In genomic region chr8:70447639-70448420, GRCm38 (mm10) we compare ENCODE assay signal across 9 mouse cellular contexts. TPM values are rescaled to one million over a fixed set of nuclear protein-coding genes. Genes with fewer than 3 reads are reported as not detected.
DNase-seq lines count a peak whose midpoint lies in the region; ATAC-seq and TF ChIP-seq lines count a peak whose summit lies in the region.
"Had no signal": no experiment of that assay in that cellular context is flagged by ENCODE, and none has a peak within 500 bp of the region (broad histone marks: within the 10 kb centered on the region; RNA-seq: fewer than 3 reads in every experiment).

No protein-coding gene starts in this region.

- no peaks in the 10 kb centered on the region for H3K27me3 ChIP-seq in lung, embryonic 14.5 days (ENCODE audit: insufficient read depth, low read length)
- H3K27me3 ChIP-seq in embryonic facial prominence, embryonic 13.5 days: no peaks in the 10 kb centered on the region
- H3K27me3 ChIP-seq in intestine, postnatal 0 days (replicated peaks; ENCODE audit: control insufficient read depth, insufficient read depth, low read length): no peaks in the 10 kb centered on the region

- peaks cover 35% of the 10 kb centered on the region for H3K36me3 ChIP-seq in lung, embryonic 14.5 days (ENCODE audit: insufficient read depth)
- peaks cover 28% of the 10 kb centered on the region for H3K36me3 ChIP-seq in embryonic facial prominence, embryonic 13.5 days
- H3K36me3 ChIP-seq in intestine, postnatal 0 days (ENCODE audit: control insufficient read depth, insufficient read depth): peaks cover 24% of the 10 kb centered on the region

- H3K4me2 ChIP-seq in lung, embryonic 14.5 days: no peak overlapping the region
- peak overlapping the region; percentile 14; the same call in 1 of the 2 replicates for H3K4me2 ChIP-seq in embryonic facial prominence, embryonic 13.5 days
- no peak overlapping the region for H3K4me2 ChIP-seq in intestine, postnatal 0 days (replicated peaks; ENCODE audit: low read depth)

- WGBS in lung, embryonic 14.5 days: 55% methylated on average over 19 of the region's 19 CpGs
- 64% methylated on average over 19 of the region's 19 CpGs for WGBS in embryonic facial prominence, embryonic 13.5 days
- 67% methylated on average over 19 of the region's 19 CpGs for WGBS in intestine, postnatal 0 days

- no peaks in the 10 kb centered on the region for H3K4me1 ChIP-seq in lung, embryonic 14.5 days (ENCODE audit: insufficient read depth)
- peaks cover 49% of the 10 kb centered on the region for H3K4me1 ChIP-seq in embryonic facial prominence, embryonic 13.5 days
- no peaks in the 10 kb centered on the region for H3K4me1 ChIP-seq in intestine, postnatal 0 days (replicated peaks; ENCODE audit: control insufficient read depth, insufficient read depth, low read length)

- 0 out of 2 replicates have a peak, but pooled peaks have one; percentile 20 for ATAC-seq in lung, embryonic 14.5 days (ENCODE audit: insufficient read depth)
- peak; percentile 43; the same call in 1 of the 2 replicates for ATAC-seq in embryonic facial prominence, embryonic 13.5 days (ENCODE audit: insufficient number of reproducible peaks, insufficient read depth, low FRiP score, low TSS enrichment, low read depth)
- ATAC-seq in intestine, postnatal 0 days: no peak

- peak; percentile 26; the same call in 1 of the 2 replicates for TF ChIP-seq CTCF in lung, embryonic 14.5 days (IDR thresholded peaks at IDR 0.05; ENCODE audit: low read depth)
- TF ChIP-seq CTCF in intestine, postnatal 0 days (IDR thresholded peaks at IDR 0.05; ENCODE audit: low read depth): peak; percentile 38

- H3K27ac ChIP-seq in lung, embryonic 14.5 days (ENCODE audit: low read depth): peak overlapping the region; percentile 37; the same call in 1 of the 2 replicates
- H3K27ac ChIP-seq in embryonic facial prominence, embryonic 13.5 days: peak overlapping the region; percentile 88
- H3K27ac ChIP-seq in intestine, postnatal 0 days (ENCODE audit: low read depth, low read length): no peak overlapping the region; the same call in 1 of the 2 replicates

- no peak overlapping the region for H3K4me3 ChIP-seq in lung, embryonic 14.5 days (ENCODE audit: low read depth, low read length)
- H3K4me3 ChIP-seq in embryonic facial prominence, embryonic 13.5 days: no peak overlapping the region
- H3K4me3 ChIP-seq in intestine, postnatal 0 days (ENCODE audit: low read depth, low read length): no peak overlapping the region

- H3K9me3 ChIP-seq in lung, embryonic 14.5 days (ENCODE audit: low read depth, low read length): no peaks in the 10 kb centered on the region
- H3K9me3 ChIP-seq in embryonic facial prominence, embryonic 13.5 days: no peaks in the 10 kb centered on the region
- H3K9me3 ChIP-seq in intestine, postnatal 0 days (ENCODE audit: control insufficient read depth): no peaks in the 10 kb centered on the region

- H3K9ac ChIP-seq in lung, embryonic 14.5 days: no peak overlapping the region
- no peak overlapping the region for H3K9ac ChIP-seq in embryonic facial prominence, embryonic 13.5 days
- H3K9ac ChIP-seq in intestine, postnatal 0 days (ENCODE audit: low read depth, low read length): no peak overlapping the region

- DNase-seq in cerebellum, adult 18-20 months: peak; percentile 50 to 51
- DNase-seq in cerebellum, adult 11 months: no peak
- peak; percentile 52 for DNase-seq in lung, embryonic 14.5 days
- DNase-seq in lung, postnatal 36 days: no peak
- no peak for DNase-seq in thymus, postnatal 0 days (ENCODE audit: low spot score)
- no peak for DNase-seq in thymus, adult 18-20 months

RNA-seq across cellular contexts. Expression of gene Crtc1, which starts 8.5 kb away (rescaled TPM):
- polyA plus RNA-seq in lung, embryonic 14.5 days (2014; fragmentation: Nextera tagmentation; extraction: Ambion mirVana): 15.5 and 21.8 TPM in 2 replicates
- polyA plus RNA-seq in embryonic facial prominence, embryonic 13.5 days (2015; fragmentation: Nextera tagmentation; extraction: Ambion mirVana): 26.6 and 28.1 TPM in 2 replicates
- 8.1 and 9.2 TPM in 2 replicates for polyA plus RNA-seq in intestine, postnatal 0 days (2015; fragmentation: Nextera tagmentation; extraction: Ambion mirVana)
- polyA plus RNA-seq in thymus, postnatal 0 days (2015; fragmentation: Nextera tagmentation; extraction: Ambion mirVana): 7.4 and 8.0 TPM in 2 replicates

RNA-seq across cellular contexts. Expression of gene Klhl26, which starts 28.9 kb away (rescaled TPM):
- polyA plus RNA-seq in lung, embryonic 14.5 days (2014; fragmentation: Nextera tagmentation; extraction: Ambion mirVana): 21.8 and 24.4 TPM in 2 replicates
- 28.2 and 30.8 TPM in 2 replicates for polyA plus RNA-seq in embryonic facial prominence, embryonic 13.5 days (2015; fragmentation: Nextera tagmentation; extraction: Ambion mirVana)
- polyA plus RNA-seq in intestine, postnatal 0 days (2015; fragmentation: Nextera tagmentation; extraction: Ambion mirVana): 9.3 and 10.5 TPM in 2 replicates
- polyA plus RNA-seq in thymus, postnatal 0 days (2015; fragmentation: Nextera tagmentation; extraction: Ambion mirVana): 8.0 and 8.4 TPM in 2 replicates

RNA-seq across cellular contexts. Expression of gene Tmem59l, which starts 39.3 kb away (rescaled TPM):
- 6.7 and 8.3 TPM in 2 replicates for polyA plus RNA-seq in lung, embryonic 14.5 days (2014; fragmentation: Nextera tagmentation; extraction: Ambion mirVana)
- polyA plus RNA-seq in embryonic facial prominence, embryonic 13.5 days (2015; fragmentation: Nextera tagmentation; extraction: Ambion mirVana): 32.3 and 34.8 TPM in 2 replicates
- 2.3 and 2.4 TPM in 2 replicates for polyA plus RNA-seq in intestine, postnatal 0 days (2015; fragmentation: Nextera tagmentation; extraction: Ambion mirVana)
- polyA plus RNA-seq in thymus, postnatal 0 days (2015; fragmentation: Nextera tagmentation; extraction: Ambion mirVana): 0.09 and 0.10 TPM in 2 replicates
- polyA plus RNA-seq: liver, adult 2 months had no signal

RNA-seq across cellular contexts. Expression of gene Crlf1, which starts 45.1 kb away (rescaled TPM):
- polyA plus RNA-seq in lung, embryonic 14.5 days (2014; fragmentation: Nextera tagmentation; extraction: Ambion mirVana): 151 and 165 TPM in 2 replicates
- polyA plus RNA-seq in embryonic facial prominence, embryonic 13.5 days (2015; fragmentation: Nextera tagmentation; extraction: Ambion mirVana): 152 and 159 TPM in 2 replicates
- polyA plus RNA-seq in intestine, postnatal 0 days (2015; fragmentation: Nextera tagmentation; extraction: Ambion mirVana): 0.61 and 0.81 TPM in 2 replicates
- polyA plus RNA-seq in thymus, postnatal 0 days (2015; fragmentation: Nextera tagmentation; extraction: Ambion mirVana): 0.10 and 0.27 TPM in 2 replicates
- polyA plus RNA-seq: liver, adult 2 months had no signal

RNA-seq across cellular contexts. Expression of gene Rex1bd, which starts 58.7 kb away (rescaled TPM):
- 113 and 126 TPM in 2 replicates for polyA plus RNA-seq in lung, embryonic 14.5 days (2014; fragmentation: Nextera tagmentation; extraction: Ambion mirVana)
- polyA plus RNA-seq in embryonic facial prominence, embryonic 13.5 days (2015; fragmentation: Nextera tagmentation; extraction: Ambion mirVana): 169 and 178 TPM in 2 replicates
- 145 and 148 TPM in 2 replicates for polyA plus RNA-seq in intestine, postnatal 0 days (2015; fragmentation: Nextera tagmentation; extraction: Ambion mirVana)
- polyA plus RNA-seq in thymus, postnatal 0 days (2015; fragmentation: Nextera tagmentation; extraction: Ambion mirVana): 170 and 181 TPM in 2 replicates

Comparison
In these comparisons a context has a peak if more than half of its experiments do, and no peak if none do; other contexts are left out.
1. DNase-seq: peak in cerebellum, adult 18-20 months (2 of 2) and lung, embryonic 14.5 days (single experiment); none in cerebellum, adult 11 months (single experiment), lung, postnatal 36 days (single experiment), thymus, postnatal 0 days (single experiment) and thymus, adult 18-20 months (0 of 2).